Mouse (Mus musculus) left cerebral cortex, postnatal 25 days (tissue): ENCODE measurements around the gene Tob2. TPM values are rescaled to one million over a fixed set of nuclear protein-coding genes. Genes with fewer than 3 reads are reported as not detected.

Experiments used
- DNase-seq, 2 experiments: peaks; one replicate each; pipeline ENCODE4 v3.0.0; 2022; ENCODE audit warnings: low spot score in 2 of 2, mixed read lengths in 1 of 2
- intact Hi-C: fragments of 180-260 bp; cut with DNase I; formaldehyde crosslinking; loops from one replicate; pipeline ENCODE4 v1.15.1; 2025
- total RNA-seq, 2 experiments: library from RNA; stranded (reverse); gene quantifications; 2 replicates each; pipeline ENCODE4 v1.2.3; 2021

The Tob2 gene
- total RNA-seq, 2 experiments from 2014 or later: 25.5 to 27.2 TPM

DNA sequence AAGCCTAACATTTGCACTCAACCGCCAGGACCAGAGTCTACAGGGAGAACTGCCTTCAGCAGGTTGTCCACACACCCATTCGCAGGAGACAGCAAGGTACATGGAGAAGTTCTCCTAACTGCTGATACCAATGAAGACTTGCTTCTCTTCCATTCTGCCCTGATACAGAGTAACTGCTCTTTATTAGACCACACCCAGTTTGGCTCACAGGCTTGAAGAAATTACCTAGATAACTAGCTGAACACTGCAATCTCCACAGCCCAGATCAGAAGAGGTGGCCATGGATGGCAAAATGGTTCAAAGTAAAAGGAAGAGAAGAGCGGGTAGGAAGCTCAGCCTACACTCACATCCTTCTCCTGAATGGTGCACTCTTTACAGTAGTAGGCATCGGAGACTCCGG, 11.4 kb upstream of the Tob2 start:
- no peak for DNase-seq
- intact Hi-C loops: loop anchor here (5.0 kb wide), 1 partner anchor 37 kb away; no protein-coding TSS in a partner anchor

- no peak for DNase-seq
- intact Hi-C loops: no loop called here
Observed at GRCm38 (mm10) chr15:81864238-81864637, 5.6 kb upstream of the Tob2 start.

GRCm38 (mm10) chr15:81860471-81861135, 2.0 kb upstream of the Tob2 start:
- intact Hi-C loops: no loop called here

GRCm38 (mm10) chr15:81859330-81860255, 997 bp upstream of the Tob2 start:
- intact Hi-C loops: loop anchor here (1.0 kb wide), 1 partner anchor 23 kb away; no protein-coding TSS in a partner anchor
- DNase-seq: peak; percentile 89 to 98

More at GRCm38 (mm10) chr15:81860471-81861135, 2.0 kb upstream of the Tob2 start:
- peak in 1 of 2 experiments; percentile 39 for DNase-seq

DNA sequence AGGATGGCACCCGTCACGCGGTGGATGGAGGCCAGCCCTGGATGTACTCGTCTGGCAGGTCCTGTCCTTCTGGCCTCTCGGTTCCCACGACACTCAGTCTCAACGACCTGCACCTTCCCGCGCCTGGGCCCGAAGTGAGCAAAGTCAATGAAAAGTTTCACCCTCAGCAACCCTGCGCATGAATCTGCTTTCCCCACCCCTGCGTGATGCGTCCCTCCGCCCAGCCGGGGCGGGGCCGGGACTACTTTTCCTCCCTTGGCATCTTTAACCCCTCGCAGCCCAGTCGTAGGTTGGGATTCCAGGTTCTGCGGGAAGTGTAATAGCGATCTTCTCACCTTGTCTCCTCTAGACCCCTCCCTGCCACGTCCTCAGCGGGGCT, 469 bp downstream of the Tob2 start:
- peak; percentile 92 to 94 for DNase-seq
- intact Hi-C loops: no loop called here

DNA sequence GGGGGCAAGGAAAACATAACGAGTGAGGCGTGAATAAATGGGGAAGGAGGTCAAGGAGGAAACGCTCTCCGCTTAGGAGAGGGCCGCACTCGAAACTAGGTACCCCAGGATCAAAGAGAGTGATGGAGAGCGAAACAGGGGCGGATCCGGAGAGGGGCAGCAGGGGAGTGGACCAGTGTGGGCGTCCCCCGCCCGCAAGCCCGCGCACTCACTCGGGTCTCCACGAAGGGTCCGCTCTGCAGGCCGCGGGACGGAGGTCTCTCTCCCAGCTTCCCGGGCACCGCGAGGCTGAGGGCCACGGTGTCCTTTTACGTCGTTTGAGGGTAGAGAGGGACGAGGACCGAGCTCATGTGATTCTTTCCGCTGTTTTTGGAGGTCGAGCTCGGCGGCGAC, 876 bp downstream of the Tob2 start:
- intact Hi-C loops: loop anchor here (2.0 kb wide), 1 partner anchor 47 kb away; no protein-coding TSS in a partner anchor
- no peak for DNase-seq

DNA sequence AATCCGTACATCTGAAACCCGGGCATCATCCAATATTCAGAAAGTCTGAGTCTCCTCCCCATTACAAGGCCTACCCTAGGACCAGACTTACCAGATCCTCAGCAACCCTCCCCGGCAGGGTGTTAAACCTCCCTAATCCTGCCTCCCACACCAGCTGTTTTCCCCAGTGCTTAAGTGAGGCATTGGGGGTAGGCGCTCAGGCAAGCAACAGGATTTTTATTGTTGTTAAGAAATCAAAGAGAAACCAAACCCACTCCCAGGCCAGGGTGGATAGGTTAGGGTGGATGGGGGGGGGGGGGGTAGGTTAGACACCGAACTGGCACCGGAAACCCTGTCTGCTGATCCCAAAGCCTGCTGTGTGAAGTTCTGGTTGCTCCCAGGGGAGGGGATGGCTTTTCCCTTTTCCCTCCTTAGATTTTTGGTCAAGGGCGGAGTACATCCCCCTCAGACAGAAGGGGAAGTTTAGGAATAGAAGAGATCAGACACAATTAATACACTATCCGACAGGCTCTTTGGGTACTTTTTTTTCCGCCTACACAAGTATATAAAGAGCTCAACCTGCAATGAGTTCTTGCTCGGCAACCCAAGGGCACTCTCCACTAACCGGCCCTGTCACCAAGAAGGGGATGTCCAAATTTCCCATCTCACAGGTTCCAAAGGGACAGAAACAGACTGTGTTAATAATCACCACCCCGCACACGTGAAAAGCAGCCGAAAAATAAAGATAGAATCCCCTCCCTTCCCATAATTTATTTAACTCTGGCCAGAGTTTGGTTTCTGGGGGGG, 1.5 kb downstream of the Tob2 start:
- DNase-seq: peak in 1 of 2 experiments; percentile 49
- intact Hi-C loops: loop anchor here (2.0 kb wide), 1 partner anchor 46 kb away; no protein-coding TSS in a partner anchor

DNA sequence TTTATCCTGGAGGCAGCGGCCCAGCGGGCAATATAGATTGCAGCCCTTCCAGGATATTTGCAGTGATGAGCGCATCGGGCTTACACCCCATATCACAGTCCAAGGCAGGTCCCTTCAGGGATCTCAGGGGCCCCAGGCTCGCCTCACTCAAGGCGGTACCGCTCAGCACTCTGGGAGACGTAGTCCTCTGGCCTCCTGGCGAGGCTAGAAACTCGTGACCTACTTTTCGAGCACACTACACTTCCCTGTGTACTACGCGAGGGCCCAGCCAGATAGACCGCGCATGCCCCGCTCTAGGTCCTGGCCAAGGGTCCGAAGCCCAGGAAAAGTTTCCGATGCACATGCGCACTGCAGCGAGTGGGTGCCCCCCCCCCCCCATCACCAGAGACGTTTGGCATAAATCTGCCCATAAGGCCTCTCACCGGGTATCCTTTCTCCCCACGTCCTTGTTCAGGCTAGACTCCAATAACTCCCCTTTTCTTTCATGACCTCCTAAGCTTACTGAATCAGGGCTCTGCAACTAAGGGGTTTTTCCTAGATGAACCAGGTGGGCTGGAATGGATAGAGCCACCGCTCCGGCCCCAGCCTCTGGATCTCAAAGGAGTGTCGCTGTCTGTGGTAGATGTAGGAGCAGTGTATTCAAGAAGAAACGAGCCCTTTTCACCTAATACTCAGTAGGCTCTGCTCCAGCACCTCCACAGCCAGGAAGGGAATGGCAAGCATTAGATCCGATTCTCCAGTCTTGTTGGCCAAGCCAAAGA, 2.4 kb downstream of the Tob2 start:
- intact Hi-C loops: loop anchor here (2.0 kb wide), 1 partner anchor 45 kb away; no protein-coding TSS in a partner anchor
- peak; percentile 87 to 95 for DNase-seq

DNA sequence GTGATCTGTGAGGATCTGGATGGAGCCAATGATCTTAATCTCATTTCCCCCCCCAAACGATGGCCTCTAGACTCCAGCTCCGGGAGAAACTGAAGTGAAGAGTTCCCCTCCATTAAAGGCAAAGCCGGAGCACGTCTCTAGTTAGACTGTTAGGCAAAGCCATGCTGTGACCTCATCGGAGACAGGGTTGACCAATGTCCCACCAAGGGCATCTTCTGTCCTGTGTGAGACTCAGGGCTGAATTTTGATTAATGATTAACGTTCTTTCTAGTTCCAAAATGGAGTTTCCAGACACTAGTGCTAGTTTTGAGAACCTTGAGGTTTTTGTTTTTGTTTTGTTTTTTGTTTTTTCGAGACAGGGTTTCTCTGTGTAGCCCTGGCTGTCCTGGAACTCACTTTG, 5.5 kb downstream of the Tob2 start:
- no peak for DNase-seq
- intact Hi-C loops: no loop called here

- intact Hi-C loops: no loop called here
- no peak for DNase-seq
Observed at GRCm38 (mm10) chr15:81852411-81853000, 6.1 kb downstream of the Tob2 start.

DNA sequence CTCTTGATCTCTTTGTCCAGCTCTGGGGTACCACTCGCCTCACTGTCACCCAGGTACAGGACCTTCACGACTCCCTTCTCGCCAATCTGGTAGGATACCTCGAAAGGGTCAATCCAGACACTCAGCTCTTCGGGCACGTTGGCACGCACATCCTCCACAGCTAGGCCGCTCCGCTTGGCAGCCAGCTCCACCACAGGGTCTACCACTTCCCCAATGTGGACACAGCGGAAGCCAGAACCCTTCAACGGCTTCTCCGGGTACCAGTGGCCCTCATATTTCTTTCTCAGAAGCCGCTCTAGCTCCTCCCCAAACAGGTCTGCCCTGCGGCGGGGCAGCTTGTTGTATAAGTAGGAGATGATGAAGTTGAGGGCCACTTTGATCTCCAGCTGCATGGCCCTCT, 7.2 kb downstream of the Tob2 start:
- intact Hi-C loops: no loop called here
- DNase-seq: no peak

GRCm38 (mm10) chr15:81850718-81851117, 7.9 kb downstream of the Tob2 start:
- DNase-seq: no peak
- intact Hi-C loops: no loop called here

- intact Hi-C loops: no loop called here
- no peak for DNase-seq
Observed at GRCm38 (mm10) chr15:81849104-81849503, 9.5 kb downstream of the Tob2 start.

DNA sequence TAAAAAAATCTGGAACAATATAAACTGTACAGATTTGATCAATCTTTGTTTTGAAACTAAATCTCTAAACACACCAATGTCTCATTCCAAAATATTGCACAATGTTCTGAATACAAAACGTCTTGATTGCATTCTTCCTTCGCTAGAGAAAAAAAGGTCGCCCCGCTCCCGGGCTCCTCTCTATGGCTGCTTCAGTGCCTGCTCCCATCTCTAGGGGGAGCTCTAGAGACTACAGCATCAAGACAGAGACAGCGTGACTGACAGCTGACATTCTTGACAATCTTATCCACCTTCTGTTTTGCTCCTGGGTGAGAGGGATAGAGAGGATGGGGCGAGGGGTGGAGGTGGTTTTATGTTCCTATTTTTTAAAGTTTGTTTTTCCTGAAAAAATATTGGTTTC, 10.3 kb downstream of the Tob2 start:
- DNase-seq: no peak
- intact Hi-C loops: no loop called here

DNA sequence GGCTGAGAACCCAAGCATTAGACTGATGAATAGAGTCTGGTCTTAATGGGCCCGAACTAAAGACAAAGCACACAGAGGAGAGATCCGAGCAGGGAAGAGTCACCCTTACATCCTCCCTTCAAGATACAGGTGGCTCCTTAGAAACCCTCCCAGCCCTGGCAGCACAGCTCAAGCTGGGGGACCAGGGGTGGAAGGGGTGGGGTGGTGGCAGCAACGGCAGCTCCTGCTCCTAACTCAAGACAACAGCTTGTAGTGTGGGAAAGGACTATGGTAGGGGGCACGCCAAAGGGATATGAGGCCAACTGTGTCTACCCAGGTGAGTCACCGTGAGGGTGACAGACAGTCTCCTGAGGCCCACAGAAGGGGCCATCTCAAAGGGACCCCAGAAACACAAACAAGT, 10.7 kb downstream of the Tob2 start:
- intact Hi-C loops: no loop called here
- DNase-seq: no peak

- intact Hi-C loops: no loop called here
- no peak for DNase-seq
Observed at GRCm38 (mm10) chr15:81847161-81847560, 11.4 kb downstream of the Tob2 start.

DNA sequence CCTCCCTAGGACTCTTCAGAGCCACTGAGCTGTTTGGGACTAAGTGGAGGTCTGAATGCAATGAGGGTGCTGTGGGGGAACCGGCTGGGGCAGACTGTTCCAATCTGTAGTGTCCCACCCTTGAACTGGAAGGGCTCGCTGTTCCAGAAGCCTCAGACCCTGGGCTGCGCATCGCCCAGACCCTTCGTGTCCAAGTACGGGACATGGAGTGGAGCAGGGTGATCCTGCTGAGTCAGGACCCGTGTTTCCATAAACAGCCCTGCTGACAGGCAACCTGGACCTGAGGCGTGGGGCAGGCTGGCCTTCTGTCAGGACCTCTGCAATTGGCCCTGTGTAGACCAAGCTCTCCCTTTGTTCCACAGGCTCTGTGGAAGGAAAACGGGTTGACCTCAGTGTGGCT, 11.8 kb downstream of the Tob2 start:
- intact Hi-C loops: no loop called here

DNA sequence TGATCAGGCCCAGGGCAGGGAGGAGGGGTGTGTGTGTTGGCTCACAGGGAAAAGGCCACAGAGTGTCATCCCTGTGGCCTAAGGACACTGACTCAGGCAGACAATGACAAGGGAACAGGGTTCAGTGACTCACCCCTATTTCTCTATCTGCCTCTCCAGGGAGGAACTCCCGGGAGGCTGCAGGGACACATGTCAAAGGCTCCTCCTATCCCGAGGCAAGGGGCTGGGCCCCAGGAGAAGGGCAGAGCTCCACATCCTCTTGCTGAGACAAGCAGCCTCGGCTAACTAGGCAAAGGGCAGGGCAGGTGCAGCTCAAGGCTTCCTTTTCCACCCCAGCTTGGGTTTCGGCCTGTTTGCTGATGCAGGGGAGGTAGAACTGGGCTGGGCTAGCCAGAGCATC, 12.9 kb downstream of the Tob2 start:
- intact Hi-C loops: no loop called here
- DNase-seq: no peak

More for the DNA sequence above, 11.8 kb downstream of the Tob2 start:
- DNase-seq: no peak
